13 mouse cellular contexts compared by ENCODE assay signal in the genomic region with DNA sequence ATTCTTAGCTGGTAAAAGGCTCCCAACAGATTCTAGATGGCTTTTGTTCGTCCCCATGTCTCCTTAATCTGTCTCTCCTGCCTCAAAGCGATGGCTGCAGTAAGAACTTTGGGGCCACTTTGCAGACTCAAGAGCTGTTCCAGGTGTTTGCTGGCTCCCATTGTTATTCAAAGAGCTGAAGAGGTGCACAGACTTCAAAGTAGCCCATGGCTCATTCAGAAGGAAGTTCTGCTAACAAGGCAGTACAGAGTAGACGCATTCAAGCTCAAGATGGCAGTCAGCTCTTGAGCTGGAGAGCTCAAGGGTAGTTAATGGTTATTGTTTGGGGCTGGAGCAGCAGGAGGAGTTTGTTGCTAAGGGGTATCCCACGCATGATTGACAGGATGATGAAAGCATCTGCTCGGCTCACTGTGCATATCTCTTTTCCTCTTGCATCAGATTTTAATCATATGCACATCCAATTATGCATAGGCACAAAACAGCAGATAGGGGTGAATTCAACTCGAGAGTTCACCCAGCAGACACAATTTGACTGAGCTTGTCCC. TPM values are rescaled to one million over a fixed set of nuclear protein-coding genes. Genes with fewer than 3 reads are reported as not detected.
"Had no signal": no experiment of that assay in that cellular context is flagged by ENCODE, and none has a peak within 500 bp of the region (broad histone marks: within the 10 kb centered on the region; RNA-seq: fewer than 3 reads in every experiment).

No protein-coding gene starts in this region.

- H3K27me3 ChIP-seq: liver, embryonic 15.5 days had no signal

- H3K4me2 ChIP-seq: liver, embryonic 11.5 days; liver, embryonic 15.5 days had no signal

- H3K27ac ChIP-seq: left cerebral cortex, adult 2 months; limb, embryonic 10.5 days; liver, embryonic 15.5 days had no signal

- H3K9ac ChIP-seq: liver, embryonic 15.5 days had no signal

- DNase-seq: kidney, postnatal 25 days; lung, adult 2 months; lung, postnatal 36 days; right cerebral cortex, postnatal 14 days; thymus, postnatal 4 days had no signal

- H3K4me3 ChIP-seq: left cerebral cortex, adult 2 months; limb, embryonic 10.5 days; liver, embryonic 15.5 days had no signal

- ATAC-seq: lung, postnatal 0 days had no signal

- H3K9me3 ChIP-seq: limb, embryonic 10.5 days; liver, embryonic 15.5 days had no signal

- H3K4me1 ChIP-seq: limb, embryonic 10.5 days; liver, embryonic 15.5 days had no signal

RNA-seq across cellular contexts. Expression of a gene that starts 37.6 kb away (rescaled TPM):
- total RNA-seq: megakaryocyte progenitor cell, adult 5-6 weeks had no signal
- polyA plus RNA-seq: kidney, embryonic 16.5 days; limb, embryonic 10.5 days; liver, embryonic 11.5 days; liver, embryonic 15.5 days; lung, adult 2 months; lung, postnatal 0 days; spleen, adult 2 months had no signal
